ENCODE assay signal across 1 mouse cellular context in the genomic region with DNA sequence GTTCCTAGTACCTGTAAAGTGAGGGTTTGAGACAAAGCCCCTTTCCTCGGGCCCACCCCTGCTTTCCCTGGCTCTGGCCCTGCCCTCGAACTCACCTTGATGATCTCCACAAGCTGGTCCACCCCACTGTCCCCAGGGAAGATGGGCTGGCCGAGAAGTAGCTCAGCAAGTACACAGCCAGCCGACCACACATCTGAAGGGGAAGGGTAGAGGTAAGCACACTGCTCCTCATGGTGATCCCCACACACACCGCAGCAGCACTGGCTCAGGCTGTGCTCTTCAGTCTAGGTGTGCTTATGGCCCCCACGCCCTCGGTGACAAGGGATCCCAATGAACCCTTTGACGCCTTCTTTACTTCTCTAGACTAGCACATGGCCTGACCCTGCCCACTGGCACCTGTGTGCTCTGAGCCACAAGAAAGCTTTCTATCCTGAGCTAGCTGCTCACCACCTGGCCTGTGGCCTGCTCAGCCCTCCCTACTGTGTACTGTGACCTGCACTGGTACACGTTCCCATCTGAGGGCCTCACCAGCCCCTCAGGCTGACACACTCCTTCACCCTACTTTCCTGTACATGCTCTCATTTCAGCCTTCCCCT.
TF ChIP-seq lines count a peak whose summit lies in the region.

No protein-coding gene starts in this region.

TF ChIP-seq in CH12.LX, 34 proteins besides CTCF, POLR2A, EP300 and RAD21:
- no peak for TF ChIP-seq TCF12 (IDR thresholded peaks at IDR 0.05; ENCODE audit: low read depth, low read length)
- no peak for TF ChIP-seq ZMIZ1 (IDR thresholded peaks at IDR 0.05; ENCODE audit: low read depth, low read length)
- TF ChIP-seq USF2 (conservative IDR thresholded peaks at IDR 0.05; ENCODE audit: low read depth, low read length) = no peak
- TF ChIP-seq ZC3H11A (IDR thresholded peaks at IDR 0.05; ENCODE audit: low read depth, low read length) = no peak
- TF ChIP-seq TBP (conservative IDR thresholded peaks at IDR 0.05; ENCODE audit: low read depth, low read length) = no peak
- no peak for TF ChIP-seq USF1 (IDR thresholded peaks at IDR 0.05; ENCODE audit: low read depth, low read length)
- no peak for TF ChIP-seq MEF2A (IDR thresholded peaks at IDR 0.05; ENCODE audit: borderline replicate concordance, low read depth, low read length)
